Mouse (Mus musculus): Measurements from ENCODE around the gene U2af1l4.

Gene U2af1l4

DNA sequence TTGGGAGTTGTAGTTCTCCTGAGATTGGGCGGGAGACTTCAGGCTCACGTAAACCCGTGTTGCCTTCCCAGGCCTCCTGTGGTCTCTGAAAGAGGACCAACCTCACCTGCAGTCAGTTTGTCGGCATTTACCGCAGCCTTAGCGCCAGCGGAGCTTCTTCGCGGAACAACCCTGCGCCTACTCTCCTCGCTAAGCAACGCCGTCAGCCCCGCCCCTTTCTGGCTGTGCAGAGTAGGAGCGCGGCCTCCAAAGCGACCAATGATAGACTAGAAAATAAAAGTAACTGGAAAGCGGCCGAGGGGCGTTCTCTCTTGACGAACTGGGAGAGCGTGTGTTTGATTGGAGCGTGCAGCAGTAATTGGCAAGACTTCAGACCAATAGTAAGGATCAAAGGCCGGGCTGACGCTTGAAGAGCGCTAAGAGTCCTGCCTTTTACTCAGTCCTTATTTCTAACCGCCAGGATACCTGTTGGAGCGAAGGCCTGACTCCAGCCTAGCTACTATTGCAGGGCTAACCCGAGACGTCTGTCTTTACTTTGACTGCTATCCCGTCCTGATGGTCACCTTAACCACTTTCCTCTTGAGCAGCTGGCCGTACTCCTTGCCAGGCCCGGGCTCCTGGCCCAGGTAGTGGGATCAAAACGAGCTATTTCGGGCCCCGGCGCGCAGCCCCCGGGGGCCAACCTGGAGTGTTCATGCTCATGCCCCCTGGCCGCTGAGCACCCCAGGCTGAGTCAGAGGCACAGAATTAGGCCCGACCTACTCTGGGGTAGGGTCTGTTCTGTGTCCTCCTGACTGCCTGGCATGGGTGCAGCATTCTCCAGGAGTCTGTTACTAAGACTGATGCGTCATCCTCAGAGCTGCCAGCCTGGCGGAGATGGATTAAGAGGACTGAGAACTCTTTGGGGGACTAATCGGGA is 10.7 kb upstream of the U2af1l4 start, which contains the start of the genes Hspb6 and Proser3:
Hspb6 (plus strand) TSS at position 77 of the 919 bp plus-strand sequence.
Proser3 (minus strand) TSS at position 198 of the 919 bp plus-strand sequence.
- DNase-seq (ENCODE audit: low spot score): peak; percentile 99

DNA sequence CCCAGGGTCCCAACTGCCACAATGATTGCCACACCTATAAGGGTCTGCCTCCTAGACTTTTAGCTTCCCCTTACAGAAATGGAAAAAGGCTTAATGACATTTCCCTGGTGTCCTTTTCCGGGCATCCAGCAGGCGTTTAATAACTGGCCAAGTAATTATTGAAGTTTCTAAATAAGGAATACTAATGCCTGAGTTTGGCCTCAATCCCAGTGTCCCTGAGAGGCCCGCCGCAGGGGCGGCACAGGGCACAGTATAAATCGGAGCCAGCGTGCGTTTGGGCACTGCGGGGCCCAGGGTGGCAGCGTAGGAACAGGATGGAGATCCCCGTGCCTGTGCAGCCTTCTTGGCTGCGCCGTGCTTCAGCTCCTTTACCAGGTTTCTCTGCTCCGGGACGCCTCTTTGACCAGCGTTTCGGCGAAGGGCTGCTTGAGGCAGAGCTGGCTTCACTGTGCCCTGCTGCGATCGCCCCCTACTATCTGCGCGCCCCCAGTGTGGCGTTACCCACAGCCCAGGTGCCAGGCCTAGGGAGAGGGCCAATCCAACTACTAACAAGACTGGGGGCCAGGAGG is 10.0 kb upstream of the U2af1l4 start:
- DNase-seq (ENCODE audit: low spot score): peak; percentile 20

DNA sequence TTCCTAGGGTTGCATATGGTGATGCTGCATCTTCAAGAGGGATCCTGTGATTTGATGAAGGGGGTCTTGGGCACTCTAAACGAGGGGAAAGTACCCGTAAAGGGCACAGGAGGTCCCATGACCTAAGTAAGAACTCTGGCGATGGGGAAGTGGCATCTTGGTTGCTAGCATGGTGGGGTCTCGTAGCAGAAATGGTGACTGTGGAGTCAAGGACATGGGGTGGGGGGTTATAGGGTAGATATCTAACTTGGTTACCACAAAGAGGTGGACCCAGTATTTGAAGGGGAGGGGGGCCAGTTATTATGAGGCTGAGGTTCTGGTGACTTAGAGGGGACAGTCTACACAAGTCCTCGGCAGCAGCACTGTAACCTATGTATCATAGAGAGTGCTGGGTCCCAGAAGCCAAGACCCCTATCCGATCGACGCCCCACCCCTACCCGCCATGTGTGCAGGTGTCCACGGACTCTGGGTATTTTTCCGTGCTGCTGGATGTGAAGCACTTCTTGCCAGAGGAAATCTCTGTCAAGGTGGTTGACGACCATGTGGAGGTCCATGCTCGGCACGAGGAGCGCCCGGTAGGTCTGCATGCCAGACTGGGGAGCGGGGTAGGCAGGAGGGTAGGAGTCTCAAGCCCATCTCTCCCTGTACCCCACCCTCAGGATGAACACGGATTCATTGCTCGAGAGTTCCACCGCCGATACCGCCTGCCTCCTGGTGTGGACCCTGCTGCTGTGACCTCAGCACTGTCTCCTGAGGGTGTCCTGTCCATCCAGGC is 9.1 kb upstream of the U2af1l4 start:
- no peak for DNase-seq (ENCODE audit: low spot score)

DNA sequence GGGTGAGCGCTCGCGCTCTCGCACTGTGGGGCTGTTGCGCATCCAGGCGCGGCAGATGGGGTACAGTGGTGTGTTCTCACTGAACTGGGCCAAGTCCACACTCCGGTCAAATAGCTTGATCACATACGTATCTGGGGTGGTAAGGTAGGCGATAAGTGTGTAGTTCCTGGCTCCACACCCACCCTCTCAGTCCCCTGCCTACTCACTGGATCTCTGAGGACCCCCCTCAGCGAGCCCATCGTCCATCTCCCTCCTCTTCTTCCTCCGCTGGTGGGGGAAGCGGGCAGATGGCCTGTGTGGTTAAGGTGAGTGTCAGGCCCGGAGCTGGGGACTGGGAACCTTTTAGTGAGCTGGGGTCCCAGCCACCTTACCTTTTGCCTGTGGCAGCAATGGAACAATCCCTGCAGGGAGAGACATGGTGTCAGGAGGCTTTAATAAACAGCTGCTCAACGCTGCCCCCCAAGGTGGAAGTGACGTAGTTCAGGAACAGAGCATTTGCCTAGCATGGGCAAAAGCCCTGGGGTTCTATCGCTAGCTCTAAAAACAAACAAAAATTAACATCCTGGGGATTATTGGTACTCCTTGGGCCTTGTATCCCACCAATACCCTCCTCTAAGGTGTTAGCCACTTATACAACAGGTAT is 6.1 kb upstream of the U2af1l4 start:
- DNase-seq (ENCODE audit: low spot score): peak; percentile 43

DNA sequence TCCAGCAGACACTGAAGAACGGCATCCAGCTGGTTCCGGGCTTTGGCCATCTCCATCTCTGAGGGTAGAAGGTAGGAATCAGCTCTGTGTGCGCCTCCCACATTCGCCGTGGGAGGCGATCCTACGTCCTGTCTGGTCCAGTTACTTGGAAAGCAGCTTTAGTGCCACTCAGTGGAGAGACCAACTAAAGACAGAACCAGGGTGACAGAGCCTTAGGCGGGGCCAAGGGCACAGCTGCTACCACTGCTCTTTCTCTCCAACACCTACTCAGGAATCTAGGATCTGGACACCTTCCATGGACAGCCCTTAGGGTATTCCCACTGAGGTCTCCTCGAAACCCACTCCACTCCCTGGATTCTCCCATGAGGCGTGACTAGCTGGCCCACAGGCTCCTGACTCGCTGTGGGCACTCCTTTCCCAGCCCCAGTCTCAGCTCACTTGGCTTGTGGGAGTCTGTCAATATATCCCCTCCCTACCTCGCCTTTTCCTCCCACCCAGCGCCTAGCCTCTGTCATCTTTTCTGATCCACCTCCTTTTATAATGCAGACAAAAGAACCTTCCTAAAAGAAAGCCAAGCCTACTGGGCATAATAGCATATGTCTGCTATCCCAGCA is 5.1 kb upstream of the U2af1l4 start:
- no peak for DNase-seq (ENCODE audit: low spot score)

DNA sequence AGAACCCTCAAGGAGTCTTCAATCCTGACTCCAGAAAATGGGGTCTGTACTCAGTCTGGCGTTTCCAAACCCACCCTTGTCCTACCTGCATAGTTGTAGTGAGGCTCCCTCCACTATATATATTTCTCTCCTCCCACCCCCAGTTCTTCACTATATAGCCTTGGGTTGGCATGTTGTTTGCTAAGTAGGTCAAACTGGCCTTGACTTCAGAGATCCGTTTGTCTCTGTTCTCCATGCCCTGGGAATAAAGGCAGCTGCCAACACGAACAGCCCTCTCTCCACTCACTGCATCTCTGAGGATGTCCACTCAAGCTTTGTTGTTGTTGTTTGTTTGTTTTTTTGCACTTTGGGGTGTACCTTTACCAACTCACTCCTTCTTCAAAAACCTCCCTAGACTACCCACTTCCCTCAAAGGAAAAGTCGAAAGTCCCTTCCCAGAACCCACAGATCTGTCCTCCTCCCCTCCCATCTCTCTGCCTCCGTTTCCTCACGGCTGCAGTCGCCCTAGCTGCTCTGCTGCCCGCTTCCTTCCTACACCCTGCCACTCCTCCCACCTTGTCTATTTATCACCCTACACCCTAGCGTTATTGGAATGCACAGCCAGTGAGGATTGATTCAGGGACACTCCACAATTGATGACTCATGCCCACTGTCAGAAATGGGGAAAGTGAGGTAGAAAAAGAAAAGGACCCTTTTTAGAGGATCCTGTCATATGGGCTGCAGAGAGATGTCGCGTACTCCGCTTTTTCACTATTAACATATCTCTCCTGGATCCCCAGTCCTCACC is 4.3 kb upstream of the U2af1l4 start:
- DNase-seq (ENCODE audit: low spot score): no peak

DNA sequence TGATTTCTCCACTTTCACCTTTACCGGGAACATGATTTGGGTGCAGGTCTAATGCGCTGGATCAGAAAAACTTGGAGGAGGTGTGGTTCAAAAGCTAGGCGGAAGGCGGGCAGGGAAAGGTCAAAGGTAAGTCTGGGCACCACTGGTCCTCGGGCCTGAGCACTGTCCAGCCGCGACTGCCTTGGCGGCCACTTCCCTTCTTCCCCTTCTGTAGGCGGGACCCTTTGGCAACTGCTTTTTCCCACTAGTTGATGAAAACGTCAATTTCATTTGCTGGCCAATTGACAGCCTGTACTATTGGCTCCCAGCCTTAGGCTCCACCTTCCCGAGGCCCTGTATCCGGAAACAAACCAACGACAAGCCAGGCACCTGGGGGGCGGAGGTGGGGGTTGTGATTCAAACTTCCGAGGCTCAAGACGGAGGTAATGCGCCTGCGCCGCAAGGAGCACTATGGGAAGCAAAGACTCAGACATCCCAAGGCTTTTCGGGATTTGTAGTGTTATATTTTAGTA is 3.6 kb upstream of the U2af1l4 start, which contains the start of gene Lin37:
Lin37 (minus strand) TSS at position 396 of the 512 bp plus-strand sequence.
- peak; percentile 97 for DNase-seq (ENCODE audit: low spot score)

DNA sequence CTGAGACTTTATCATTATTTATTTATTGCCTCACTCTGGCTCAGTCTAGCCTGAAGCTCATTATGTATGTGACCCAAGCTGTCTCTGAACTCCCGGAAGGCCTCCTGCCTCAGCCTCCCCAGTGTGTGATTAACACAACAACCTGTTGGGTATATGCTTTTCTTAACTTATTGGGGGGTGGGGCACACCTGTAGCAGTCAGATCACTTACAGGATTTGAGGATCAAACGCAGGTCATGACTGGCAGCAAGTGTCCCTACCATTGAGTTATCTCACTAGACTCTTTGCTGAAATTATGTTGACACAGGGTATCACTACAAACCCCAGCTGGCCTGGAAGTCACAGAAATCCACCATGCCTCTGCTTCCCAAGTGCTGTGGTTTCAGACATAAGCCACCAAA is 2.8 kb upstream of the U2af1l4 start:
- peak; percentile 13 for DNase-seq (ENCODE audit: low spot score)

DNA sequence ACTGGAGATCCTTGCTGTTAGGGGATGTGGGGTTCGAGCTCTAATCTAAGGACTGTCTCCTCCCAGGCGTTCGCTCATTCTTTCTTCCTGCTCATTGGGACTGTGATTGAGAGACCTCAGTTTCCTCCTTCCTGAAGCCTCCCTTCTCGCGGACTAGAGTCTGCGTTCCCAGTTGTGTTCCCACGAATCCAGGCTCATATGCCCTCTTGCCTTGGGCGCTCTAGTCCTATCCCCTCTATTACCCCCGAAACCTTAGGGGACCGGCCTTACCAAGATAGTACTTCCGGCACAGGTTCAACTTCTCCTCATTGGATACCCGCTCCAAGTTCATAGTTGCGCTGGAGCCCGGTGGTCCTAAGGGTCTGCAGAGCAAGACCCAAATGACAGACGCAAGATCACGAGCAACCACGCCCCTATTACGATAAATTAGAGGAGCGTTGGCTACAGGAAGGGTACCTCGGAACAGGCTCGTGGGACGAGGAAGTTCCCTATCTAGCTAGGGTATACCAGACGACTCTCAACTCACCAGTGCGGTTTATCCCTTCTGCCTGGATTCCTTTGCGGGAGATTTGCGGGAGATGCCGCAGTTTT is 480 bp upstream of the U2af1l4 start:
- DNase-seq (ENCODE audit: low spot score): no peak

DNA sequence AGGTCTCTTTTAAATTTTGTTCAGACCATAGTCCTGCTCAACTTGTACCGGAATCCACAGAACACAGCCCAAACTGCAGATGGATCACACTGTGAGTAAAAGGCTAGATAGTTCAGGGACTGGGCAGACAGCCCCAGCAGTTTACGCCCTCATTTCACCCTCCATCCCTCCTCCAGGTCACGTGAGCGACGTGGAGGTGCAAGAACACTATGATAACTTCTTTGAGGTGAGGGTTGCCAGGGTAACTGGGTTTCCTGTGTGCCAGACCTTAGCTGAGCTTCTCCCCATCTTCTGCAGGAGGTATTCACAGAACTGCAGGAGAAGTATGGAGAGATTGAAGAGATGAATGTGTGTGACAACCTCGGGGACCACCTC is 792 bp downstream of the U2af1l4 start:
- no peak for DNase-seq (ENCODE audit: low spot score)

DNA sequence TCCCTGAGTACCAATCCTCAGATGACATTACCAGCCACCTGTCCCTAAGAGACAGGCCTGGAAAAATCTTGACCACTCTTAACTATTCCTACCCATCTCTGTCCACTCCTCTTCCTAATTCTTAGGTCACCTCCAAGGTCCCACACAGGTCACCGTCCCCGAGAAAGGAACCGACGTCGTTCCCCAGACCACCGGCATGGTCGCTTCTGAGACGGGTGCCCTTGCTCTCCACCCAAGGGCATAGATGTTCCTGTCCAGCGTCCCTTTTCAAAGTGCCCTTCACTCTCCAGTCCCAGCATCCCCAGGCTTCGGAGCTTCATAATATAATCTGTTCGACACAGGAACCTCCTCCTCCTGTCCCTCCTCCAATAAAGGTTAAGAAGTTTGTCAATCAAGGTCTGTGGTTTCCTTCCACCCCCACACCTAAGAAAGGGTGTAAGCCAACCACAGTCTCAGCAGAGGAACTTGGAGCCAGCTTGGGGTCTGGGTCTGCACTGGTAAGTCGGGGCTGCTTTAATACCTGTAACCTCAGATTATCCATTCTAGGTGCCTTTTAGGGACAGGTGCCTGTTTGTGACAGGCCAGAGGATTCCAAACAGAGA is 2.0 kb downstream of the U2af1l4 start, which contains the start of gene Igflr1:
Igflr1 (plus strand) TSS at position 458 of the 602 bp plus-strand sequence.
- no peak for DNase-seq (ENCODE audit: low spot score)

DNA sequence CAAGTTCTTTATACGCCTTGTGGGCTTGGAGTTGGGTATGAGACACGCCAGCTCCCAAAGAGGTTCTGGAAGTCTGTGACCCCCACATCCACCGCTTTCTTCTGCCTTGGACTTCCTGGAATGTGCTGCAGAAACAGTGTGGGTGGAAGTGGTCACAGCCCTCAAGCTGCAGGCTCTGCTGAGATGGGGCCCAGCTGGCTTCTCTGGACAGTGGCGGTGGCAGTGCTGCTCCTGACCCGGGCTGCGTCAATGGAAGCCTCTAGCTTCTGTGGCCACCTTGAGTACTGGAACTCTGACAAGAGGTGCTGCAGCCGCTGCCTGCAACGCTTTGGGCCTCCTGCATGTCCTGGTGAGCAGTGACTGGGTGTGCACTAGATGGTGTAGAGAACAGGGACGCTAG is 2.9 kb downstream of the U2af1l4 start:
- DNase-seq (ENCODE audit: low spot score): no peak

DNA sequence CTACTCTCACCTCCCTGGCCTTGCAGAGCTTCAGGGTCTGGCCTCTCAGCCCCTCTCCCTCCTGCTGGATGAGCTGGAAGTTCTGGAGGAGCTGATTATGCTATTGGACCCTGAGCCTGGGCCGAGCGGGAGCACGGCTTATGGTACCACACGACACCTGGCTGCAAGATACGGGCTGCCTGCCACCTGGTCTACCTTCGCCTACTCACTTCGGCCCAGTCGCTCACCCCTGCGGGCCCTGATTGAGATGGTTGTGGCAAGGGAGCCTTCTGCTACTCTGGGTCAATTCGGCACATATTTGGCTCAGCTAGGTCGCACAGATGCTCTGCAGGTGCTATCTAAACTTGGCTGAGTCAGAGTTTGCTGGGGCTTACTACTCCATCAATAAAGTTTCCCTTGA is 4.5 kb downstream of the U2af1l4 start:
- DNase-seq (ENCODE audit: low spot score): no peak

DNA sequence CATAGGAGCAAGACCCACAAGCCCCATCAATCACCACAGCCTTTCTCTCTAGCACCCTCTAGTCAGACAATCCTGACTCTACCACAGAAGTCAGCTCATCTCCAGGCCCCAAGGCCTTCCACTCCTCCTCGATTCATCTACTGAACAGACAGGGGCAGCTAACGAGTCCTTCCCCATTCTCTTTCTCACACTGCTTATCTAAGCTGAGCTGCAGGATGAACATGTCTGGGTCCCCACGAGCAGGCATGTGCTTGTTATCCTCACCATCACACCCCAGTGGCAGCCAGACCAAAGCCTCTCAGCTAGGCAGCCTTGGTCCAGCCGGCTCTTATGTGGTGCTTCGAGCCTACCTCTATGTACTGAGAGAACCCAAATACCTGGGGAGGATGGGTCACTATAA is 9.3 kb downstream of the U2af1l4 start:
- no peak for DNase-seq (ENCODE audit: low spot score)

DNA sequence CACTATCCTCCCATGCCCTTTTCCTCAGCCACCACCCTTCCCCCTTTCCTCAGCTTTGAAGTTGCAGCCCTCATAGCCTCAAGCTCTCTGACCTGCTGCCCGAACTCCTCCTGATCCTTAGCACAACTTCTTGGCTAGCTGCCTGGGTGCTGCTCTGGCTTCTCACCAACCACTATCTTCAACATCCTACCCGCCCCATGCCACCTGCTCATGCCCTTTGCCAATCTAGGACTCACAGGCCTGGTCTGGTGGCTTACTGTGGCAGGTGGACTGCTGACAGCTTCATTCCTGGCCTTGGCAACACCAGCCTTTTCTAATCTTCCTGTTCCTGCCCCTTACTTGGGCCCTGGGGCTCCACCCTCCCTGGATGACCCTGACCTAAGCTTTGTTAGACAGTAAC is 9.9 kb downstream of the U2af1l4 start:
- no peak for DNase-seq (ENCODE audit: low spot score)

DNA sequence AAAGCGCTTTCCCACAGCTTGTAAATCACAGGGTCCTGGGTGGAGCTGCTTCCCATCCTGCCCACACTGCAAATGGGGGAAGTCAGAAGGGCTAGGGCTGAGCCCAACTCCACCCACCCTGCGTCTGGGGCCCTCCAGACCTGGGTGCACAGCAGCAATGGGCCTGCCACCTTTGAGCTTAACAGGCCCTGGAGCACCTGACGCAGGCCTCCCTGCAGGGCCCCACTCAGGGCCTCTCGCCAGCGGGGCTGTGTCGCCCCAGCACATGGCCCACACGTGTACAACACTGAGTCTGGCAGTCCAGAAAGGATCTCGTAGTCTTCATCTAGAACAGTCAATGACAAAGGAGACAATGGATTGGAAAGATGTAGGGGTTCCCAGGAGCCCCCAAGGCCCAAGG is 16.8 kb downstream of the U2af1l4 start:
- DNase-seq (ENCODE audit: low spot score): no peak

DNA sequence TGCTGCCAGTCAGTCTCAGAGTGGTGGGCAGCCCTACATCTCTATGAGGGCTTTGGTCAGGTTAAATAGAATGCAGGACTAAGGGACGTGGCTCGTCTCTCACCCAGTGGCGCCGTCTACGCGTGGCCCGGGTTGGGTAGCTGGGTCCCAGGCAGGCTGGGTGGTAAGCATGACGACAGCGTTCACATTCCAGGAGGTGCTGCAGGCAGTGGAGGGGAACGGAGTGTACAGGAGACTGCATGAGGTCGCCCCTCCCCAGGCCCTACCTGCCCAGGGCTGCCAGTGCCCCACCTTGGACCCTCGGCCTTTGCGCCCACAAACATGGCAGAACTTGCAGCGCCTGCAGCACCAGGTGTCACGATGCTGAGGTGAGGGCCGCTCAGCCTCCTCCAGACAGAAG is 18.4 kb downstream of the U2af1l4 start:
- DNase-seq (ENCODE audit: low spot score): no peak

DNA sequence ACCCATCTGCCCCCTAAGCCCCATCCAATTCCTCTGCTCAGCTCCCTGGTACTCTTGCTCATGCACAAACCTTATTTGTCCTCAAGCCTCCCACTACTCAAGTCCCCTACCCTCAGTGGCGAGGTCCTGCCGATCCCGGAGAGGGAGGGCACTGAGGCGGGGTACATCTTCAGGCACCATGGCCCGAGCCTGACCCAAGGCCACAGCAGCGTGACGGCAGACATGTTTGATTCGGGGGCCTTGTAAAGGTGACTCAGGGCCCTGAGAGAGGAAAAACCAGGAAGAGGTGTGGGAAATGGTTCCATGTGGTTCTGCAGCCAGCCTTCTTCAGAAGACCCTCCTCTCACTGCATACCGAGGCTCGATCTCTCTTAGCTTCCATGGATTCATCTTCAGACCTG is 21.2 kb downstream of the U2af1l4 start:
- DNase-seq (ENCODE audit: low spot score): no peak

DNA sequence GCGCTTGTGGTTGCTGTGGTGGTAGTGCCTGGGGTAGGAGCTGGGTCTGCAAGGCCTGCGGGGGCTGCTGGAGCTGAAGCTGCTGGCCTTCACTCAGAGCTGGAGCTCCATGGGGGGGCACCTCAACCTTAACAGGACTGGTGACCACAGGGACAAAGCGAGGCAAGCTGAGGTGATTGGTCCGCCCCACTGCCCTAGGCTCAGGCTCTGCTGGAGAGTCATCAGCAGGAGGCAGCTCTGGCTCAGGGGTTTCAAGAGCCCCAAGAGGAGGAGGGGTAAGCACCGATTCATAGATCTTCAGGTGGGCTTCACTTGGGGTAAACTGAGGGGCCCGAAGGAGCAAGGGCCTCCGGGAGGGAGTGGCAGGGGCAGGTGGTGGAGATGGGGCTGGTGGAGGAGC is 22.1 kb downstream of the U2af1l4 start:
- DNase-seq (ENCODE audit: low spot score): no peak
